Mouse (Mus musculus) CD4-positive, CD25-positive, alpha-beta regulatory T cell, adult 2 months (primary cell): ENCODE results near the gene Pgpep1.

Experiments used
- DNase-seq: peaks from one replicate; pipeline ENCODE4 v3.0.0-alpha.2; 2012; ENCODE audit warnings: low read depth, low spot score

The Pgpep1 gene

GRCm38 (mm10) chr8:70660273-70660725, at the start of gene Pgpep1:
Gene Pgpep1, minus strand, starts transcription at chr8:70660388.
- DNase-seq: peak; percentile 56

DNA sequence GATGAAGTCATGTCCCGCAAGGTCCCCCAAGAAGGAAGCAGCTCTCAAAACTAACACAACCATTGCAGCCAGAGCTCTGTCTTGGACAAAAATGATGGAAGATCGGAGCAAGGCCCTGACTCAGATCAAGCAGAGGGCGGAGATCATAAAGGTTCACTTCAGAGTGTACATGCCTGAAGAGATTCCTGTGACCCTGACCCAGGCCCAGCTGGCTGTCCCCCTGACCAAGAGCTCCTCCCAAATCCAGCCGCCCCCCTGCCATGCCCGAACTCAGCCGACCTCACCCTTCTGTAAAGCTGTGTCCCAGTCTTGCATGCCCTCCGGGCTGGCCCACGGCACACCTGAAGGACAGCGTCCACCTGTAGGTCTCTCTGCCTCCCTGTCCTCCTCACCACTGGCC, 49.6 kb upstream of the Pgpep1 start:
- DNase-seq: no peak

- no peak for DNase-seq
Observed at GRCm38 (mm10) chr8:70708281-70708680, 48.1 kb upstream of the Pgpep1 start.

- no peak for DNase-seq
Observed at GRCm38 (mm10) chr8:70703287-70703686, 43.1 kb upstream of the Pgpep1 start, which contains the start of gene Iqcn. Gene Iqcn, plus strand, starts transcription at chr8:70703457.

GRCm38 (mm10) chr8:70702842-70703182, 42.6 kb upstream of the Pgpep1 start:
- peak; percentile 49 for DNase-seq

DNA sequence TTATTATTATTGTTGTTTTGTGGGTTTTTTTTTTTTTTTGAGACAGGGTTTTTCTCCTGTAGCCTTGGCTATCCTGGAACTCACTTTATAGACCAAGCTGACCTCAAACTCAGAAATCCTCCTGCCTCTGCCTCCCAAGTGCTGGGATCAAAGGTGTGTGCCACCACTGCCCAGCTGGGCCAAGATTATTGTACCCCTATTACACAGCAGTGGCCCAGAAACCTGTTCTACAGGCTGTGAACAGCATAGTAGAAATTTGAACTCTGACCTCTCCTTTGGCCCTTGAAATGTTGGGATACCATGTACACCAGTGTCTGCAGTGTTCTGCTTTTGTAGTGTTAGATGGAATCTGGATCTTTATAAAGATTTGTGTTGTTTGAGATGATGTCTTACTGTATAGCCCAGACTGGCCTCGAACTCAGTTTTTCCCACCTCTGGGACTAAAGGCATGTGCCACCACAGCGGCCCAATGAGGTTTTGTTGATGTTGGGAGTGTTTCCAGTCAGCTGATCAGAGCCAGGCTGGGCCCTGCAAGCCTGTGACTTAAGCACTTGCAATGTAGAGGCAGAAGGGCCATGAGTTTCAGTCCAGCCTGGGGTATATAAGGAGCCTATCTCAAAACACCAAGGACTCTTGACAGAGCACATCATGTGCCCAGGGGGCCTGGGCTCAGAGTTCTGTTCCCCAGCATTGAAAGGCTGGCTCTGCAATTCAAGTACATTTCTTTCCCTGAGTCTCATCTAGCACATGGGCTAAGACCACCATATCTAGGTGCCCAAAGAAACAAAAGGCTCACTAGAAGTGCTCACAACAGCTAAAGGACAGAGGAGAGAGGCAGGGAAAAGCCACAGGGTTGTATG, 42.0 kb upstream of the Pgpep1 start:
- peak; percentile 58 for DNase-seq

- DNase-seq: peak; percentile 68
Observed at GRCm38 (mm10) chr8:70701048-70701981, 41.1 kb upstream of the Pgpep1 start.

DNA sequence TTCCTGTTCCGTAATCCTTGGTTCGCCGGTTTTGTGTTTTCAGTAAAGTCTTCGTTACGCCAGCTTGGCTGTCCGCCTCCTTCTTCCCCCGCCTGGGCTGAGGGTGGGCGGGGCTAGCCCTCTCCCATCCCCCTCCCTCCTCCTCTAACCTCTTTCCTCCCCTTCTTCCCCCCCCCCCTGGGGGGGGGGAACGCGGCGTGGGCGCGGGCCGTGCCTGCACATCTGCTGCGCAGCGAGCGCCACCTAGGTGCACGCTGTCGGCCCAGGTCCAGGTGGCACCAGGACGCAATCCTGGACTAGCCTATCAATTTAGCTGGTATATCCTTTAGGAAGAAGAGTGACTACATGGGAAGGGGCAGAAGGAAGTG, 40.4 kb upstream of the Pgpep1 start:
- DNase-seq: peak; percentile 96

GRCm38 (mm10) chr8:70699834-70700554, 39.8 kb upstream of the Pgpep1 start:
- DNase-seq: peak; percentile 87

DNA sequence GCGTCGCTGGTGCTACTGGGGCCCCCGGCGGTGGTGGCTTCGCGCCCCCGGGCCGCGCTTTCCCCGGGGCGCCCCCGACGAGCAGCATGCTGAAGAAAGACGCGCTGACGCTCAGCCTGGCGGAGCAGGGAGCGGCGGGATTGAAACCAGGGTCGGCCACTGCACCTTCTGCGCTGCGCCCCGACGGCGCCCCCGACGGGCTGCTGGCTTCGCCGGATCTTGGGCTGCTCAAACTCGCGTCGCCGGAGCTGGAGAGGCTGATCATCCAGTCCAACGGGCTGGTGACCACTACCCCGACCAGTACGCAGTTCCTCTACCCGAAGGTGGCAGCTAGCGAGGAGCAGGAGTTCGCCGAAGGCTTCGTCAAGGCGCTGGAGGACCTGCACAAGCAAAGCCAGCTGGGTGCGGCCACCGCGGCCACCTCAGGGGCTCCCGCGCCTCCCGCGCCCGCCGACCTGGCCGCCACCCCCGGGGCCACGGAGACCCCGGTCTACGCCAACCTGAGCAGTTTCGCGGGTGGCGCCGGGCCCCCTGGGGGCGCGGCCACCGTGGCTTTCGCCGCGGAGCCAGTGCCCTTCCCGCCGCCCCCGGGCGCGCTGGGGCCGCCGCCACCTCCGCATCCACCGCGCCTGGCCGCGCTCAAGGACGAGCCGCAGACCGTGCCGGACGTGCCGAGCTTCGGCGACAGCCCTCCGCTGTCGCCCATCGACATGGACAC, 39.1 kb upstream of the Pgpep1 start:
- no peak for DNase-seq

GRCm38 (mm10) chr8:70698310-70699109, 38.3 kb upstream of the Pgpep1 start, which contains the start of gene Jund:
Gene Jund, plus strand, starts transcription at chr8:70698949.
- DNase-seq: peak; percentile 100

DNA sequence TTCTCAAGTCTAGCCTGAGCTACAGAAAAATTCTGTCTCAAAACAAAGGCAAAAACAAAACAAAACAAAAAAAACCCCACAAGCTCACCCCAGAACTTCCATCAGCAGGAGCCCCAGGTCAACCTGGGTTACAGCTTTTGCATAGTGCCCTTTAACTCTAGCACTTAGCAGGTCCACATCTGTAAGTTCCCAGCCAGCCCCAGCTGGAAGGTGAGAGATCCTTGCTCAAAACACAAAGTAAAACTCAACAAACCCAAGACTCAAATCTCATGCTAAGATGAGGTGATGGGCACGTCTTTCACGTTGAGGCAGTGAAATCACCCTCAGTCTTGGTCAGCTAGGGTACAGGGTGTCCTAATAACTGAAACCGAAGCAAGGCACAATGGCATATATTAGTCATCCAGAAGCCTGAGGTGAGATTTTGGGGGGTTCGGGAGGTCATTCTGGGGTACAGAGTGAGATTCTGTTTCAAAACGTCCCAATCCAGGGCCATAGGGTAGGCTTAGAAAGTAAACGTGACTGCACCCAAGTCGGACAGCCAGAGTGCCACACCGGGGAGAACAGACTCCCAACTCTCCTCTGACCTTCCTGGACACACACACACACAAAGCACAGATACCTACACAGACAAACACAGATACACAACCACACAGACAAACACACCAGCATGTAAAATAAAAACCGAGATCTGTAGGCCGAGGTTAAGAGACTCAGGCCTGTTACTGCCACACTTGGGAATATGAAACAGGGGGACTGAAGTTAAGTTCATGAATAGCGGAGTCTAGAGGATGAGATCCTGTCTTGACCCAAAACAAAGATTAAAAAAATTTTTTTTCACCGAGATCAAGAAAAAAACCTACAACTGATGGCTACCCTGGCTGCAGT, 37.4 kb upstream of the Pgpep1 start:
- peak; percentile 45 for DNase-seq

GRCm38 (mm10) chr8:70696946-70697345, 36.8 kb upstream of the Pgpep1 start:
- no peak for DNase-seq

GRCm38 (mm10) chr8:70696019-70696885, 36.1 kb upstream of the Pgpep1 start:
- DNase-seq: peak; percentile 92

DNA sequence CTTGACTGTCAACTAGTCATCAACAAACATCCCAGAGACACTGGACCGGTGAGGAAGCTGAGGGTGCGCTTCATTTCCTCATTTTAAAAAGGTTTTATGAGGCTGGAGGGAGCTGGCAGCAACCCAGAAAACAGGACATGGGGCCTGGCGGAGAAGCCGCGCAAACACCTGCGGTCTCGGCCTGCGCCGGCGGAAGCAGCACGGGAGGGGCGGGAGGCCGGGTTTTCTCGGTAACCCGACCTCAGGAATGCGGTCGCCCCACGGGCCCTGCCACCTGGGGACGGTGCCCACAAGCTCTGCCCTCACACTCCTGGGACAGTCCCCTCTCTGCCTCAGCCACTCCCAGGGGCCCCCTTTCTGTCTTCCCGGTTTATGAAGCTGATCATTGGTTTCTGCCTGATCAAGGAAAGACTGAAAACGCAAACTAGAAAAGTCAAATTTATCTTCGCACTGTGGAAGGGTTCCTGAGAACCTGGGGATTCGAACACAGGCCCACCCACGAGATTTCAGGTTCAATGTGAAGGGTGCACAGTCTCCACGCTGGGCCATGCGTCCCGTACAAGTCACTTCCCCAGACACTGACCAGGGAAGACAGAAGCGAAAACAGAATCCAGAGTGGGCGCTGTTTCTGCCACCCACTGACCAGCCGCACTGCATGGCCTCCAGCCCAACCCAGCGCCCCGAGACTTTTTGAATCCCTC, 35.3 kb upstream of the Pgpep1 start:
- DNase-seq: peak; percentile 84

- peak; percentile 57 for DNase-seq
Observed at GRCm38 (mm10) chr8:70693636-70694035, 33.4 kb upstream of the Pgpep1 start.

GRCm38 (mm10) chr8:70691727-70692231, 31.6 kb upstream of the Pgpep1 start:
- no peak for DNase-seq
